Mouse (Mus musculus): ENCODE data around the gene N4bp2l2. TPM values are rescaled to one million over a fixed set of nuclear protein-coding genes. Genes with fewer than 3 reads are reported as not detected.
A peak's percentile ranks its signal among the peaks of the same experiment; 100 is the strongest.
"Not testable (repeated sequence)": the region's sequence is repeated elsewhere in the genome, so short reads cannot be mapped to it uniquely, and the experiment has no call there.

The N4bp2l2 gene
- polyA plus RNA-seq, 1 experiment from 2014 or later, result 49.9 TPM

GRCm38 (mm10) chr5:150674866-150675265 lies 8.9 kb upstream of the N4bp2l2 start:
- Histone ChIP-seq H3K27me3 (ENCODE audit: control insufficient read depth, insufficient read depth, low read length) (no peaks in the 10 kb centered on the region), H3K4me1 (ENCODE audit: control insufficient read depth, insufficient read depth, low read length) (peaks cover 4% of the 10 kb centered on the region), H3K9me3 (replicated peaks; ENCODE audit: control insufficient read depth, low read length) (no peaks in the 10 kb centered on the region), H3K9ac (ENCODE audit: low read depth, low read length) (peak overlapping the region; percentile 96), H3K27ac (ENCODE audit: low read depth, low read length) (no peak overlapping the region), H3K4me2 (peak overlapping the region; percentile 74), H3K4me3 (ENCODE audit: low read depth, low read length) (peak overlapping the region; percentile 90), H3K36me3 (ENCODE audit: control insufficient read depth, insufficient read depth, low read length) (no peaks in the 10 kb centered on the region)
- ATAC-seq (replicated peaks; ENCODE audit: insufficient number of reproducible peaks, low FRiP score, low TSS enrichment), result no peak
- WGBS (ENCODE audit: insufficient replicate concordance), result 54% methylated on average over 6 of the region's 6 CpGs

GRCm38 (mm10) chr5:150673880-150674621 lies 8.1 kb upstream of the N4bp2l2 start:
- H3K36me3 ChIP-seq (ENCODE audit: control insufficient read depth, insufficient read depth, low read length), result no peaks in the 10 kb centered on the region
- peak overlapping the region; percentile 96 for H3K9ac ChIP-seq (ENCODE audit: low read depth, low read length)
- no peaks in the 10 kb centered on the region for H3K9me3 ChIP-seq (replicated peaks; ENCODE audit: control insufficient read depth, low read length)
- H3K4me3 ChIP-seq (ENCODE audit: low read depth, low read length), result peak overlapping the region; percentile 90
- 1% methylated on average over 81 of the region's 91 CpGs for WGBS (ENCODE audit: insufficient replicate concordance)
- peak; percentile 53 for ATAC-seq (replicated peaks; ENCODE audit: insufficient number of reproducible peaks, low FRiP score, low TSS enrichment)
- no peaks in the 10 kb centered on the region for H3K27me3 ChIP-seq (ENCODE audit: control insufficient read depth, insufficient read depth, low read length)
- peak overlapping the region; percentile 96 for H3K27ac ChIP-seq (ENCODE audit: low read depth, low read length)
- H3K4me2 ChIP-seq, result peak overlapping the region; percentile 74
- peaks cover 4% of the 10 kb centered on the region for H3K4me1 ChIP-seq (ENCODE audit: control insufficient read depth, insufficient read depth, low read length)

GRCm38 (mm10) chr5:150673153-150673835 lies 7.3 kb upstream of the N4bp2l2 start, which contains the start of gene Pds5b:
Gene Pds5b, plus strand, starts transcription at chr5:150673739.
- H3K36me3 ChIP-seq (ENCODE audit: control insufficient read depth, insufficient read depth, low read length), result no peaks in the 10 kb centered on the region
- 14% methylated on average over 48 of the region's 49 CpGs for WGBS (ENCODE audit: insufficient replicate concordance)
- H3K9me3 ChIP-seq (replicated peaks; ENCODE audit: control insufficient read depth, low read length), result no peaks in the 10 kb centered on the region
- H3K4me2 ChIP-seq, result peak within 1 kb of the TSS; percentile 74
- H3K4me1 ChIP-seq (ENCODE audit: control insufficient read depth, insufficient read depth, low read length), result peaks cover 4% of the 10 kb centered on the region
- H3K4me3 ChIP-seq (ENCODE audit: low read depth, low read length), result peak within 1 kb of the TSS; percentile 90
- ATAC-seq (replicated peaks; ENCODE audit: insufficient number of reproducible peaks, low FRiP score, low TSS enrichment), result peak; percentile 97
- peak within 1 kb of the TSS; percentile 96 for H3K9ac ChIP-seq (ENCODE audit: low read depth, low read length)
- no peaks in the 10 kb centered on the region for H3K27me3 ChIP-seq (ENCODE audit: control insufficient read depth, insufficient read depth, low read length)
- H3K27ac ChIP-seq (ENCODE audit: low read depth, low read length), result peak within 1 kb of the TSS; percentile 96

- Histone ChIP-seq H3K4me3 (ENCODE audit: low read depth, low read length) (no peak overlapping the region), H3K4me1 (ENCODE audit: control insufficient read depth, insufficient read depth, low read length) (peaks cover 4% of the 10 kb centered on the region), H3K27ac (ENCODE audit: low read depth, low read length) (no peak overlapping the region), H3K9ac (ENCODE audit: low read depth, low read length) (no peak overlapping the region), H3K9me3 (replicated peaks; ENCODE audit: control insufficient read depth, low read length) (no peaks in the 10 kb centered on the region), H3K36me3 (ENCODE audit: control insufficient read depth, insufficient read depth, low read length) (no peaks in the 10 kb centered on the region), H3K27me3 (ENCODE audit: control insufficient read depth, insufficient read depth, low read length) (no peaks in the 10 kb centered on the region), H3K4me2 (no peak overlapping the region)
- whole genome bisulfite sequencing (ENCODE audit: insufficient replicate concordance), result 86% methylated on average over 7 of the region's 7 CpGs
- ATAC-seq (replicated peaks; ENCODE audit: insufficient number of reproducible peaks, low FRiP score, low TSS enrichment), result no peak
These were observed 6.4 kb upstream of the N4bp2l2 start for GRCm38 (mm10) chr5:150672343-150672742.

- ATAC-seq (replicated peaks; ENCODE audit: insufficient number of reproducible peaks, low FRiP score, low TSS enrichment), result no peak
- peaks cover 1% of the 10 kb centered on the region; the same call in 1 of the 2 replicates for H3K4me1 ChIP-seq (ENCODE audit: control insufficient read depth, insufficient read depth, low read length)
These were observed 2.7 kb upstream of the N4bp2l2 start for GRCm38 (mm10) chr5:150668731-150669130.

GRCm38 (mm10) chr5:150665132-150665954 lies 640 bp downstream of the N4bp2l2 start:
- H3K9me3 ChIP-seq (replicated peaks; ENCODE audit: control insufficient read depth, low read length), result no peaks in the 10 kb centered on the region
- peak; percentile 94 for ATAC-seq (replicated peaks; ENCODE audit: insufficient number of reproducible peaks, low FRiP score, low TSS enrichment)
- H3K27me3 ChIP-seq (ENCODE audit: control insufficient read depth, insufficient read depth, low read length), result no peaks in the 10 kb centered on the region
- H3K9ac ChIP-seq (ENCODE audit: low read depth, low read length), result peak overlapping the region; percentile 93
- peaks cover 8% of the 10 kb centered on the region for H3K4me1 ChIP-seq (ENCODE audit: control insufficient read depth, insufficient read depth, low read length)
- H3K4me2 ChIP-seq, result peak overlapping the region; percentile 77
- peaks cover 14% of the 10 kb centered on the region for H3K36me3 ChIP-seq (ENCODE audit: control insufficient read depth, insufficient read depth, low read length)
- H3K27ac ChIP-seq (ENCODE audit: low read depth, low read length), result peak overlapping the region; percentile 99
- H3K4me3 ChIP-seq (ENCODE audit: low read depth, low read length), result peak overlapping the region; percentile 97
- under 1% methylated on average over 52 of the region's 52 CpGs for WGBS (ENCODE audit: insufficient replicate concordance)

More at GRCm38 (mm10) chr5:150668731-150669130, 2.7 kb upstream of the N4bp2l2 start:
- Histone ChIP-seq H3K4me3 (ENCODE audit: low read depth, low read length) (no peak overlapping the region), H3K27me3 (ENCODE audit: control insufficient read depth, insufficient read depth, low read length) (no peaks in the 10 kb centered on the region), H3K4me2 (no peak overlapping the region), H3K9me3 (replicated peaks; ENCODE audit: control insufficient read depth, low read length) (no peaks in the 10 kb centered on the region), H3K9ac (ENCODE audit: low read depth, low read length) (no peak overlapping the region), H3K36me3 (ENCODE audit: control insufficient read depth, insufficient read depth, low read length) (no peaks in the 10 kb centered on the region), H3K27ac (ENCODE audit: low read depth, low read length) (no peak overlapping the region)
- WGBS (ENCODE audit: insufficient replicate concordance), result 55% methylated on average over 4 of the region's 4 CpGs

- Histone ChIP-seq H3K4me1 (ENCODE audit: control insufficient read depth, insufficient read depth, low read length) (peaks cover 8% of the 10 kb centered on the region), H3K4me2 (peak overlapping the region; percentile 77), H3K4me3 (ENCODE audit: low read depth, low read length) (peak overlapping the region; percentile 97), H3K9me3 (replicated peaks; ENCODE audit: control insufficient read depth, low read length) (no peaks in the 10 kb centered on the region), H3K9ac (ENCODE audit: low read depth, low read length) (peak overlapping the region; percentile 93), H3K27me3 (ENCODE audit: control insufficient read depth, insufficient read depth, low read length) (no peaks in the 10 kb centered on the region), H3K36me3 (ENCODE audit: control insufficient read depth, insufficient read depth, low read length) (peaks cover 14% of the 10 kb centered on the region), H3K27ac (ENCODE audit: low read depth, low read length) (peak overlapping the region; percentile 99)
- 0% methylated on average over 10 of the region's 10 CpGs for WGBS (ENCODE audit: insufficient replicate concordance)
- peak; percentile 64 for ATAC-seq (replicated peaks; ENCODE audit: insufficient number of reproducible peaks, low FRiP score, low TSS enrichment)
These were observed 1.2 kb downstream of the N4bp2l2 start for GRCm38 (mm10) chr5:150664794-150665131.

GRCm38 (mm10) chr5:150663926-150664325 lies 2.1 kb downstream of the N4bp2l2 start:
- WGBS (ENCODE audit: insufficient replicate concordance), result 33% methylated on average over 7 of the region's 7 CpGs
- Histone ChIP-seq H3K36me3 (ENCODE audit: control insufficient read depth, insufficient read depth, low read length) (peaks cover 14% of the 10 kb centered on the region), H3K27ac (ENCODE audit: low read depth, low read length) (0 out of 2 replicates have a peak overlapping the region, but pooled peaks have one; percentile 22), H3K4me3 (ENCODE audit: low read depth, low read length) (peak overlapping the region; percentile 14; the same call in 1 of the 2 replicates), H3K4me2 (peak overlapping the region; percentile 56)
- not testable (repeated sequence) for H3K9ac ChIP-seq (ENCODE audit: low read depth, low read length); ATAC-seq (replicated peaks; ENCODE audit: insufficient number of reproducible peaks, low FRiP score, low TSS enrichment); H3K4me1 ChIP-seq (ENCODE audit: control insufficient read depth, insufficient read depth, low read length); H3K27me3 ChIP-seq (ENCODE audit: control insufficient read depth, insufficient read depth, low read length); H3K9me3 ChIP-seq (replicated peaks; ENCODE audit: control insufficient read depth, low read length)
